Mouse (Mus musculus): Measurements from ENCODE around the gene Rundc1. TPM values are rescaled to one million over a fixed set of nuclear protein-coding genes. Genes with fewer than 3 reads are reported as not detected.
A peak's percentile ranks its signal among the peaks of the same experiment; 100 is the strongest.
"Not testable (repeated sequence)": the region's sequence is repeated elsewhere in the genome, so short reads cannot be mapped to it uniquely, and the experiment has no call there.

Rundc1 gene
- total RNA-seq, 2 experiments from 2014 or later = 28.2 TPM

- DNase-seq (ENCODE audit: low spot score in 2 of 2) = peak; percentile 83 to 87
Measured at GRCm38 (mm10) chr11:101442127-101442693, 17.3 kb downstream of the Rundc1 start, which contains the start of gene Rpl27. TSS of gene Rpl27 (plus strand) at chr11:101442298.

DNA sequence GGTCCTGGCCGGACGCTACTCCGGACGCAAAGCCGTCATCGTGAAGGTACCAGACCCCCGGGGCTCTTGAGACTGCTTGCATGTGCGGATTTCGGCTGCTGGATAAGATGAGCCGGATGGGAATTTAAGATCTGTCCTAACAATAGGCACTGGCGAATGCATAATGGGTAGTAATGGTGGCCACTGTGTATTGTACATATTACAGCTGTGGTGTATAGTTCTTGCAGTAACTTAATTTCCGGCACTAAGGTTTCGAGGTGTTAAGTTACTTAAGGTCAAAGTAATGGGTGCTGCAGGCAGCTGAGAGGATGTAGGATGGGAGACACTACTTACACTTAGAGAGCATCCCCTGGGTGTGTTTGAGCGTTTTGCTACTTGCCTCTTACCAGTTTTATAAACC, 17.9 kb downstream of the Rundc1 start:
- no peak for DNase-seq (ENCODE audit: low spot score in 2 of 2)

DNA sequence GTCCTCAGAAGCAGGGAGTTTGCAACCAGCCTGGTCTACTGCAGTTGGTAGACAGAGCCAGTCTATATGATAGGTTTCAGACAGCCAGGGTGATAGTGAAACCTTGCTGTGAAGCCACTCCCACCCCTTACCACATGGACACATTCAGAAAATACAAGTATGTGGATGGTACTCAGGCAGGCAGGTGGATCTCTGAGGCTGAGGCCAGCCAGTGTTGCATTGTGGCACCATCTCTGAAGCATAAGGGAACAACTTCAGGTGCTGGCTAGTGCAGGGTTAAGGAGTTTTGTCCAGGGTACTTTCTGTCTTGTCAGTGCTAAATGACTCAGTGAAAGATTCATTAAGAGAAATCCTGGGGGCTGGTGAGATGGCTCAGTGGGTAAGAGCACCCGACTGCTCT, 21.4 kb downstream of the Rundc1 start:
- no peak for DNase-seq (ENCODE audit: low spot score in 2 of 2)

GRCm38 (mm10) chr11:101446860-101447259, 22.0 kb downstream of the Rundc1 start:
- not testable (repeated sequence) for DNase-seq (ENCODE audit: low spot score in 2 of 2)

- DNase-seq (ENCODE audit: low spot score in 2 of 2) = no peak
Measured at GRCm38 (mm10) chr11:101447786-101448185, 22.9 kb downstream of the Rundc1 start.

DNA sequence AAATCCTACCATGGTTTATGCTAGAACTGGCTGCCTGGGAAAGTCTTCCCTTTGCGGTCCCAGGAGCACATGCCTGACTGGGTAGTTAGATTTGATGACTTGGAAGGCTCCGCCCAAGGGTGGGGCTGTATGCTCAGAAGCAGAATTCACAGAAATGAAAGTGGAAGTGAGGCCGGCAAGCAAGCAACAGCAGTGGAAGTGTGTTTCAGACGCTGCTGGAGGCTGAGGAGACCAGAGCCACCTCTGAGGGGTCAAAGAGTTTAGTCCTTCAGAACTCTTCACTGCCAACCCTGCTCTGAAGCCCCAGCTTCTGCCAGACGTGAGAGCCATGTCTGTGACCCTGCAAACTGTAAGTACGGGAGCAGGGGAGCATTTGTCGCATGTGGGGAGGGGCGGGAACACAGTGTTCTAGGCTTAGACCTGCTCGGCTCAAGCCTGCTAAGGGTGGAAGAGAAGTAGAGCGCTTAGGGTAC, 23.4 kb downstream of the Rundc1 start, which contains the start of gene Ifi35:
TSS of gene Ifi35 (plus strand) at position 134 of the 473 bp plus-strand sequence.
- DNase-seq (ENCODE audit: low spot score in 2 of 2) = peak; percentile 68 to 69

GRCm38 (mm10) chr11:101448899-101449298, 24.0 kb downstream of the Rundc1 start:
- no peak for DNase-seq (ENCODE audit: low spot score in 2 of 2)

- not testable (repeated sequence) for DNase-seq (ENCODE audit: low spot score in 2 of 2)
Measured at GRCm38 (mm10) chr11:101449596-101449995, 24.7 kb downstream of the Rundc1 start.

DNA sequence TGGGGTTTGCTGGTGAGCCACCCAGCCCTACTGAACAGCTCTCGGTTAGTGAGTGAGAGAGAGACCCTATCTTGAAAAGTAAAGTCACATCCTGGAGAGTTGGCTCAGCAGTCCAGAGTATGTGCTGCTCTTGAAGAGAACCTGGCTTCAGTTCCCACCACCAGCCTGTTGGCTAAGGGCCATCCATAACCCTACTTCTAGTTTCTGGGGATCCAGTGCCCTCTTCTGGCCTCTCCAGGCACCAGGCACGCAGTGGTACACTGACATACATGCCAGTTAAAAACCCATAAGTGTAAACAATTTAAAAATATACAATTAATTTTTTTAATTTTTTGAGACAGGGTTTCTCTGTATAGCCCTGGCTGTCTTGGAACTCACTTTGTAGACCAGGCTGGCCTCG, 25.5 kb downstream of the Rundc1 start:
- no peak for DNase-seq (ENCODE audit: low spot score in 2 of 2)

DNA sequence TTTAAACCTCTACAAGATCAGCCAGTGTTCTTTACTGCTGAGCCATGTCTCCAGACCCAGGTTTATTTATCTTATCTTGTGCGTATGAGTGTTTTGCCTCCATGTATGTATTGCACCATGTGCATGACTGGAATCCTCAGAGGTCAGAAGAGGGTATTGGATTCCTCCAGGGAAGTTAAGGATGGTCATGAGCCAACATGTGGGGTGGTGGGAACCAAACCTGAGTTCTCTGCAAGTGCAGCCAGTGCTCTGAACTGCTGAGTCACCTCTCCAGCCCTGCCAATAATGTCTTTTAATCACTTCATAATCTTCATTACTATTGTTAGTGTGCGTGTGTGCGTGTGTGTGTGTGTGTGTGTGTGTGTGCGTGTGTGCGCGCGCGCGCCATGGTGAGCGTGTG, 26.7 kb downstream of the Rundc1 start:
- DNase-seq (ENCODE audit: low spot score in 2 of 2) = no peak

- DNase-seq (ENCODE audit: low spot score in 2 of 2) = no peak
Measured at GRCm38 (mm10) chr11:101452093-101452774, 27.3 kb downstream of the Rundc1 start.

DNA sequence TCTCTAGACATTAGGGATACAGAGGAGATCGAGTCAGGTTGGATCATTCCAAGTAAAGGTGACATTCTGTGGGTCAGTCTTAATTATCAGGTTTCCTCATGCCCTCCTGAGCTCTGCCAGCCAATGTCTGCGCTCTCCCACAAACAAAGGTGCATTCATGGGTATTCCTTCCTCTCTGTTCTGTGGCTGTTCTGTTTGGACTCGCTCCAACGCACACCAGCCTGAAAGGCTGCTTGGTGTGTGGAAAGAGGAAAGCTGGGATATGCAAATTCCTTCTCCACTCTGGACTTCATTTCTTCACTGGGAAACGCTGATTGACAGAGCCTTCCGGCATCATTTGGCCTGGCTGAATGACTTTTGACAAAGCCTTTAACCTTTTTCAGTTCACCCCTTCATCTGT, 29.8 kb downstream of the Rundc1 start:
- DNase-seq (ENCODE audit: low spot score in 2 of 2) = no peak

DNA sequence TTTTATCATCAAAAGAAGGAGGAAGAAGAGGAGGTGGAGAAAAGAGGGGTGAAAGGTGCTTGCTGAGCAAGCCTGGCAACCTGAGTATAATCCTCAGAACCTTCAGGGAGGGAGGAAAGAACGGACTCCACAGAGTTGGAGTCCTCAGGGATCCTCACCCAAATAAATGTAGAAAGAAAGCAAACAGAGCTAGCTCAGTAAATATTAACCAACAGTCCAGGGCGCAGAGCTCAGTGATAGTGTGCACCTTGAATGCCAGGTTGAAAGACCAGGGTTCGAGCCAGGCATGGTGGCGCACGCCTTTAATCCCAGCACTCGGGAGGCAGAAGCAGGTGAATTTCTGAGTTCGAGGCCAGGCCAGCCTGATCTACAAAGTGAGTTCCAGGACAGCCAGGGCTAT, 30.7 kb downstream of the Rundc1 start:
- no peak for DNase-seq (ENCODE audit: low spot score in 2 of 2)

DNA sequence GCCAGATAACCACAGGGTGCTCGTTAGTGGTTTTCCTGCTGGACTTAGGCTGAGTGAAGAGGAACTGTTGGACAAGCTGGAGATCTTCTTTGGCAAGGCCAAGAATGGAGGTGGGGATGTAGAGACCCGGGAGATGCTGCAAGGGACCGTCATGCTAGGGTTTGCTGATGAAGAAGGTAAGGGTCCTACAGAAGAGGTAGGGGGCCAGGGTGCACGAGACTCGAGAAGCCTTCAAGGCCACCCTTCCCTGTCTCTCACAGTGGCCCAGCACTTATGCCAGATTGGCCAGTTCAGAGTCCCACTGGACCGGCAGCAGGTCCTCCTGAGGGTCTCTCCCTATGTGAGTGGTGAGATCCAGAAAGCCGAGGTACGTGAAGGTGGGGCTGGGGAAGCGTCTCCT, 32.7 kb downstream of the Rundc1 start:
- no peak for DNase-seq (ENCODE audit: low spot score in 2 of 2)

DNA sequence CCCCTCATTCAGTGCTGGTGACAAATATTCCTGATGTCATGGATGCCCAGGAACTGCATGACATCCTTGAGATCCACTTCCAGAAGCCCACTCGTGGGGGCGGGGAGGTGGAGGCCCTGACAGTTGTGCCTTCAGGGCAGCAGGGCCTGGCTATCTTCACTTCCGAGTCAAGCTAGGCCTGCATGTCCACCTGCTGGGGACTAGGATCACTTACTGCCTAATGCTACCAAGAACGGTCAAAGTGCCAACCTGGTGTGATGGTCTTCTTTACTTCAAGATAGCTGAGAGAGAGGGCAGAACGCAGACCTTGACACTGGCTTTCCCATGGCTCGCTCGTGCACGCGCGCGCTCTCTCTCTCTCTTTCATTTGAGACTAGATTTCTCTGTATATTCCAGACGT, 33.3 kb downstream of the Rundc1 start:
- no peak for DNase-seq (ENCODE audit: low spot score in 2 of 2)

GRCm38 (mm10) chr11:101459716-101460115, 34.8 kb downstream of the Rundc1 start:
- DNase-seq (ENCODE audit: low spot score in 2 of 2) = no peak

GRCm38 (mm10) chr11:101460321-101460720, 35.4 kb downstream of the Rundc1 start:
- DNase-seq (ENCODE audit: low spot score in 2 of 2) = no peak

DNA sequence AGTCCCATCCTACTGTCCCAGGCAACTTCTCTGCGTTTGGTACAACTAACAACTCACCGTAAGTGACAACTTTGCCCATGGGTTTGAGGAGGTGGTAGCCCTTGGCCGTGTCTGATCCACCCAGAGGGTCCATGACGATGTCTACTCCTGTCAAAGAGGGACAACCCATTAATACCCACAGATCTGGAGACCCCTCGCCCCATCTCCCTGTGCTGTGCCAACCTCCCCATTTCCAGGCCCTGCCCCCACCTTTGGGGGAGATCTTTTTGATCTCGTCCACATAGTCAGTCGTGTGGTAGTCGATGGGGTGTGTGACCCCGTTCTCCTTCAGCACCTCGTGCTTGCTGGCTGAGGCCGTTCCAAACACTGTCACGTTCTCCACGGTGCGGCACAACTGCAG, 37.3 kb downstream of the Rundc1 start:
- DNase-seq (ENCODE audit: low spot score in 2 of 2) = no peak

GRCm38 (mm10) chr11:101462583-101463440, 37.9 kb downstream of the Rundc1 start:
- DNase-seq (ENCODE audit: low spot score in 2 of 2) = no peak

- peak; percentile 35 to 40 for DNase-seq (ENCODE audit: low spot score in 2 of 2)
Measured at GRCm38 (mm10) chr11:101464211-101465100, 39.6 kb downstream of the Rundc1 start, which contains the start of gene Rnd2. TSS of gene Rnd2 (plus strand) at chr11:101464999.
